Mouse (Mus musculus): ENCODE data around the gene Slc41a2.

GRCm38 (mm10) chr10:83385330-83385910 lies 47.7 kb upstream of the Slc41a2 start:
- TF ChIP-seq POLR2A (IDR thresholded peaks at IDR 0.05; ENCODE audit: borderline replicate concordance, insufficient read depth, low read length) = no peak
- TF ChIP-seq CTCF (IDR thresholded peaks at IDR 0.05; ENCODE audit: borderline replicate concordance, insufficient read depth, low read depth, low read length) = no peak

All from cerebellum, adult 2 months (tissue).